Mouse (Mus musculus) midbrain, postnatal 0 days (tissue): ENCODE data around the gene Zkscan2. TPM values are rescaled to one million over a fixed set of nuclear protein-coding genes. Genes with fewer than 3 reads are reported as not detected.

Experiments used
- ATAC-seq: fragments of 200-750 bp; cut with Nextera tagmentation; 2 replicates; pipeline ENCODE4 v1.8.0; 2017; ENCODE audit warnings: moderate number of reproducible peaks, mild to moderate bottlenecking, moderate TSS enrichment, moderate library complexity; ENCODE audit not compliant: low FRiP score
- DNase-seq: peaks from one replicate; pipeline ENCODE4 v3.0.0-alpha.2; 2015; ENCODE audit warnings: low spot score
- H3K27ac ChIP-seq: fragments of 300-500 bp; sonication (generic); 2 replicates; pipeline ENCODE4 v1.5.1; 2014; ENCODE audit warnings: low read depth, mild to moderate bottlenecking, low read length, mixed read lengths
- H3K27me3 ChIP-seq: fragments of 300-500 bp; sonication (generic); 2 replicates; pipeline ENCODE4 v1.6.1; 2014; ENCODE audit warnings: low read length, control low read depth, mixed read lengths; ENCODE audit not compliant: insufficient read depth
- H3K36me3 ChIP-seq: fragments of 300-500 bp; sonication (generic); 2 replicates; pipeline ENCODE4 v1.6.1; 2014; ENCODE audit warnings: low read length, control low read depth, mixed read lengths; ENCODE audit not compliant: insufficient read depth
- H3K4me1 ChIP-seq: fragments of 300-500 bp; sonication (generic); 2 replicates; pipeline ENCODE4 v1.6.1; 2014; ENCODE audit warnings: mild to moderate bottlenecking, control low read depth, antibody characterized with exemption, low read length, mixed read lengths; ENCODE audit not compliant: insufficient read depth
- H3K4me2 ChIP-seq: fragments of 300-500 bp; sonication (generic); 2 replicates; pipeline ENCODE4 v1.6.1; 2014; ENCODE audit warnings: low read depth, mild to moderate bottlenecking, low read length, mixed read lengths; ENCODE audit not compliant: poor library complexity, severe bottlenecking
- H3K4me3 ChIP-seq: fragments of 300-500 bp; sonication (generic); 2 replicates; pipeline ENCODE4 v1.5.1; 2014; ENCODE audit warnings: low read depth, mild to moderate bottlenecking, low read length, moderate library complexity
- H3K9ac ChIP-seq: fragments of 300-500 bp; sonication (generic); replicated peaks from 2 replicates; pipeline ENCODE4 v1.6.1; 2014; ENCODE audit warnings: mild to moderate bottlenecking, low read length, moderate library complexity, mixed read lengths; ENCODE audit not compliant: poor library complexity, severe bottlenecking
- H3K9me3 ChIP-seq: fragments of 300-500 bp; sonication (generic); 2 replicates; pipeline ENCODE4 v1.6.1; 2016; ENCODE audit warnings: low read length, control low read depth
- CTCF ChIP-seq: IDR thresholded peaks from 2 replicates; pipeline ENCODE4 v1.5.1; 2016; ENCODE audit warnings: antibody characterized with exemption, mild to moderate bottlenecking
- WGBS: fragments of 180-500 bp; shearing (Covaris S2); extraction: QIAGEN DNeasy Blood & Tissue Kit; methylation state at CpG from one replicate; pipeline ENCODE4 v1.1.7; 2014; 5-methylcytosine and 5-hydroxymethylcytosine counted together
- polyA plus RNA-seq: library from polyadenylated mRNA; unstranded; fragments of >200 nt; fragmentation: Nextera tagmentation; extraction: Ambion mirVana; gene quantifications from 2 replicates; pipeline ENCODE4 v1.2.1, GENCODE M21; 2015
- total RNA-seq: library from RNA; depleted of rRNA; stranded (reverse); fragments of >200 nt; gene quantifications from 2 replicates; pipeline ENCODE4 v1.2.3, GENCODE M21; 2014

Gene Zkscan2
- total and polyA plus RNA-seq, 2 experiments from 2014 or later = 11.2 to 21.1 TPM

- Histone ChIP-seq H3K4me2 (no peak within 1 kb of the TSS), H3K36me3 (no peaks in the 10 kb centered on the region), H3K27ac (no peak within 1 kb of the TSS), H3K9ac (no peak within 1 kb of the TSS), H3K4me3 (no peak within 1 kb of the TSS), H3K27me3 (no peaks in the 10 kb centered on the region), H3K9me3 (no peaks in the 10 kb centered on the region), H3K4me1 (no peaks in the 10 kb centered on the region)
- WGBS = 72% methylated on average over 9 of the region's 9 CpGs
- no peak for TF ChIP-seq CTCF
- DNase-seq (peak; percentile 44), ATAC-seq (no peak)
Measured at GRCm38 (mm10) chr7:123462070-123462501, 38.2 kb downstream of the Zkscan2 start, which contains the start of gene Aqp8. TSS of gene Aqp8 (plus strand) at chr7:123462291.

GRCm38 (mm10) chr7:123461316-123461715 lies 38.9 kb downstream of the Zkscan2 start:
- no peaks in the 10 kb centered on the region for H3K36me3 ChIP-seq
- no peak overlapping the region for H3K9ac ChIP-seq
- H3K27me3 ChIP-seq = no peaks in the 10 kb centered on the region
- no peak for DNase-seq
- H3K4me2 ChIP-seq = no peak overlapping the region
- H3K4me1 ChIP-seq = no peaks in the 10 kb centered on the region
- H3K4me3 ChIP-seq = no peak overlapping the region
- H3K27ac ChIP-seq = no peak overlapping the region
- no peak for TF ChIP-seq CTCF
- no peak for ATAC-seq
- 82% methylated on average over 4 of the region's 4 CpGs for WGBS
- H3K9me3 ChIP-seq = no peaks in the 10 kb centered on the region

GRCm38 (mm10) chr7:123459247-123459646 lies 41.0 kb downstream of the Zkscan2 start:
- DNase-seq (no peak), ATAC-seq (no peak)
- no peaks in the 10 kb centered on the region for H3K9me3 ChIP-seq
- H3K4me1 ChIP-seq = no peaks in the 10 kb centered on the region
- no peaks in the 10 kb centered on the region for H3K36me3 ChIP-seq
- no peak overlapping the region for H3K9ac ChIP-seq
- no peak overlapping the region for H3K4me2 ChIP-seq
- H3K27me3 ChIP-seq = no peaks in the 10 kb centered on the region
- no peak overlapping the region for H3K4me3 ChIP-seq
- H3K27ac ChIP-seq = no peak overlapping the region
- WGBS = 87% methylated on average over 4 of the region's 4 CpGs
- TF ChIP-seq CTCF = no peak

- no peak for TF ChIP-seq CTCF
- DNase-seq (no peak), ATAC-seq (no peak)
- Histone ChIP-seq H3K36me3 (no peaks in the 10 kb centered on the region), H3K27me3 (no peaks in the 10 kb centered on the region), H3K9ac (no peak overlapping the region), H3K4me1 (no peaks in the 10 kb centered on the region), H3K27ac (no peak overlapping the region), H3K4me2 (no peak overlapping the region), H3K9me3 (no peaks in the 10 kb centered on the region), H3K4me3 (no peak overlapping the region)
- 91% methylated on average over 4 of the region's 4 CpGs for WGBS
Measured at GRCm38 (mm10) chr7:123458309-123458708, 41.9 kb downstream of the Zkscan2 start.

- no peak for TF ChIP-seq CTCF
- Histone ChIP-seq H3K4me3 (no peak overlapping the region), H3K27ac (no peak overlapping the region), H3K9ac (no peak overlapping the region), H3K9me3 (no peaks in the 10 kb centered on the region), H3K4me2 (no peak overlapping the region), H3K36me3 (no peaks in the 10 kb centered on the region), H3K4me1 (no peaks in the 10 kb centered on the region), H3K27me3 (no peaks in the 10 kb centered on the region)
- ATAC-seq (no peak), DNase-seq (no peak)
- 96% methylated on average over 3 of the region's 3 CpGs for WGBS
Measured at GRCm38 (mm10) chr7:123455088-123455487, 45.2 kb downstream of the Zkscan2 start.

- DNase-seq = no peak
- 84% methylated on average over 8 of the region's 8 CpGs for WGBS
- Histone ChIP-seq H3K36me3 (no peaks in the 10 kb centered on the region), H3K27me3 (no peaks in the 10 kb centered on the region), H3K4me2 (no peak overlapping the region), H3K9ac (no peak overlapping the region), H3K4me1 (no peaks in the 10 kb centered on the region), H3K9me3 (no peaks in the 10 kb centered on the region), H3K27ac (no peak overlapping the region), H3K4me3 (no peak overlapping the region)
- TF ChIP-seq CTCF = no peak
- ATAC-seq = no peak
Measured at GRCm38 (mm10) chr7:123453066-123453465, 47.2 kb downstream of the Zkscan2 start.
